Mouse (Mus musculus): Measurements from ENCODE around the gene Prrc2a. TPM values are rescaled to one million over a fixed set of nuclear protein-coding genes. Genes with fewer than 3 reads are reported as not detected.

Gene Prrc2a
- polyA plus RNA-seq, 1 experiment from 2014 or later: 300 TPM

DNA sequence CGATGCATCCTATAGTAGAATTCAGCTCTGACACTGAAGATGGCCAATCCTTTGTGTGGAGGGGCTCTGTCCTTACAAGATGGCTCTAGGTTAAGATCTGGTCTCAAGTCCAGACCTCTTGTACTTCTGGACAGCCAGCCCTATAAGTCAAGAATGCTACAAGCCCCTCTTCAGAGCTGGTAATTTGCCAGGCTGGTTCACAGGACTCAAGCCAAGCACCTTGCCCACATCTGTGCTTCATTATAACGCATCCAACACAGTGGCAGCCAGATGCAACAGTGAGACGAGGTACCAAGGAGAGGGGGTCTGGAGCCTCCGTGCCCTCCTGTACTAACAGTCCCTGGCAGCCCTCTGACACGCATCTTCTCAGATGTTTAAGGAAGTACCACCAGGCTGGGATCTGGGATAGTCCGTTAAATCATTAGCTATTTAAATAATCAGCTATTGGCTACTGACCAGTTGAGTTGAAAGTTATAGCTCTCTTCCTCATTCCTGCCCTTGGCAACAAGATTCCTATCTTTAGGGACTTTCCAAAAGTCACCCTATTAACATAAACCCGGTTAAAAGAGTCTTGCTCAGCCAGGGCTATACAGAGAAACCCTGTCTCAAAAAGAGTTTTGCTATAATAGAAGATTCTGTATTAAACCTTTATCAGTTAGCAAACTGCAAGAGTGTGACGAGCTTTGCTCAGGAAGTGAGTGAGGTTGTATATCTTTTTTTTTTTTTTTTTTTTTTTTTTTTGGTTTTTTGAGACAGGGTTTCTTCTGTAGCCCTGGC lies 9.7 kb upstream of the Prrc2a start:
- ChIA-PET CTCF (interaction anchor here (1.0 to 12.3 kb wide), 2 partner anchors 15 to 58 kb away, joined by 3 to 239 read pairs; partner anchors contain the start of genes Atp6v1g2, Ddx39b and Nfkbil1), POLR2A (interaction anchor here (1.3 kb wide), 1 partner anchor 58 kb away, joined by 7 read pairs; no protein-coding TSS in a partner anchor)
- ATAC-seq (no peak), DNase-seq (ENCODE audit: low read depth, low spot score) (no peak)
- in situ Hi-C loops (cut with MboI; ENCODE audit: low pct_unique_long_range_greater_than_20kb): no loop called here
- TF ChIP-seq CTCF (IDR thresholded peaks at IDR 0.05): no peak
- H3K27me3 ChIP-seq: no peaks in the 10 kb centered on the region

- no peak for DNase-seq (ENCODE audit: low read depth, low spot score)
- no peaks in the 10 kb centered on the region for H3K27me3 ChIP-seq
- ATAC-seq: no peak
- in situ Hi-C loops (cut with MboI; ENCODE audit: low pct_unique_long_range_greater_than_20kb): no loop called here
- ChIA-PET POLR2A (no interaction called here), CTCF (interaction anchor here (12.3 kb wide), 1 partner anchor 59 kb away, joined by 239 read pairs; the partner anchor contains the start of genes Atp6v1g2, Ddx39b and Nfkbil1)
- no peak for TF ChIP-seq CTCF (IDR thresholded peaks at IDR 0.05)
Observed at GRCm38 (mm10) chr17:35173329-35173728, 8.6 kb upstream of the Prrc2a start.

DNA sequence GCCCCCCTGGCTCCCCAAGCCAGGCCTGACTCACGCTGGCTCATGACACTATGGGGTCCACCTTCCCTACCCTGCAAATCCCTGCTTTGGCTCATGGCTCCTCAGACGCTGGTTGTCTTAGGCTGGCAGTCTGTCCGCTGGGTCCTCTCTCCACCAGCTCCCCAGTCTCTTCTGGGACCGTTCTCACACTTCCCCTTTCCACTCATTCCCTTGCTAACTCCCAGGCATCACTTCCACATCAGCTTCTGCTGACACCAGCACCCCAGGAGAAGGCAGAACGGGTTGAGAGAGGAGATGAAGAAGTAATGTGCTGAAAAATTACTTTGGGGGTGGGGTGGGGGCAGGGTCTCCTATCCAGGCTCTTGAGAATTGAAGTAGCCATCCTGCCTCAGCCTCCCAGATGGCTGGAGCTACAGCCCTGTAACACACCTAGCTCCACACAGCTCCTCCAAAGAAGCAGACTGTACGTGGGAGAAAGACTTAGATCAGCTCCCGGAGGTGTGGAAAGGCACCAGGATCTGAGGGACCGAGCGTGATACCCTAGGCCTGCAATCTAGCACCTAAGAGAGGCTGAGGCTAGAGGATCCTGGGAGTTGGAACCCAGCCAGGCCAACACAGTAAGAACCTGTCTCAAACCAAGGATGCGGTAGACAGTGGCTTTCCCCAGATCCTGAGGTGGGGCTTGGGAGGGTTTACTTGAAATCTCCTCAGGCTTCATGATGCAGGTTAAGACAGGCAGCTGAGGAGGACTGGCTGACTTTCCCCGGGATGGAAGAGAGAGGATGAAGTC lies 7.9 kb upstream of the Prrc2a start:
- CTCF ChIA-PET: interaction anchor here (12.3 kb wide), 1 partner anchor 60 kb away, joined by 239 read pairs; the partner anchor contains the start of genes Atp6v1g2, Ddx39b and Nfkbil1
- in situ Hi-C loops (cut with MboI; ENCODE audit: low pct_unique_long_range_greater_than_20kb): no loop called here
- no peaks in the 10 kb centered on the region for H3K27me3 ChIP-seq
- DNase-seq (ENCODE audit: low read depth, low spot score) (no peak), ATAC-seq (no peak)
- no peak for TF ChIP-seq CTCF (IDR thresholded peaks at IDR 0.05)
- POLR2A ChIA-PET: no interaction called here

- DNase-seq (ENCODE audit: low read depth, low spot score) (no peak), ATAC-seq (no peak)
- no peak for TF ChIP-seq CTCF (IDR thresholded peaks at IDR 0.05)
- CTCF ChIA-PET: interaction anchor here (0.8 to 12.3 kb wide), 13 partner anchors 10 to 89 kb away, joined by 3 to 239 read pairs (median 4); partner anchors contain the start of genes Atp6v1g2, Ddx39b and Nfkbil1
- no peaks in the 10 kb centered on the region for H3K27me3 ChIP-seq
- POLR2A ChIA-PET: interaction anchor here (0.9 kb wide), 1 partner anchor 73 kb away, joined by 3 read pairs; the partner anchor contains the start of gene Ddx39b
- in situ Hi-C loops (cut with MboI; ENCODE audit: low pct_unique_long_range_greater_than_20kb): loop anchor here (5.0 kb wide), 1 partner anchor 64 kb away; the partner anchor contains the start of gene Atp6v1g2
Observed at GRCm38 (mm10) chr17:35168541-35169207, 4.0 kb upstream of the Prrc2a start.

DNA sequence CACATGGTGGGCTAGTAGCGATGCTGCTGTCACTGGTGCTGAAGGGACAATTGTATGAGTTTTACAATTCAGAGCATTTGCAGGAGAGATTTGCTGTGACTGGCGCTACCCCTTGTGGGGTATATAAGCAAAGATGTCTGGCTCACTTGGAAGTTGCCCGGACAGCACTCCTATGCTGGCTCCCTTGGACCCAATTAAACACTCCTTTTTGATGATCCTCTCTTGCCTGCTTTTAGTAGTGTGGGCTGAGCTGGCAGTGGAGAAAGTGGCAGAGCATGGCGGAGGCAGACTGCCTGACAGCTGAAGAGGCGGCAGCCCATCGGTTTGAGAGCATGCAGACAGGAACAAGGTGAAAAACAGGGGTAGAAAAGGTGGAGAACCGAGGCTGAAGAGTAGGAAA lies 3.1 kb upstream of the Prrc2a start:
- no peaks in the 10 kb centered on the region for H3K27me3 ChIP-seq
- DNase-seq (ENCODE audit: low read depth, low spot score) (no peak), ATAC-seq (no peak)
- CTCF ChIA-PET: interaction anchor here (0.8 to 12.3 kb wide), 7 partner anchors 10 to 90 kb away, joined by 3 to 239 read pairs (median 10); partner anchors contain the start of genes Atp6v1g2, Ddx39b, Gpank1 and Nfkbil1
- in situ Hi-C loops (cut with MboI; ENCODE audit: low pct_unique_long_range_greater_than_20kb): loop anchor here (5.0 kb wide), 1 partner anchor 65 kb away; the partner anchor contains the start of gene Atp6v1g2
- TF ChIP-seq CTCF (IDR thresholded peaks at IDR 0.05): no peak
- POLR2A ChIA-PET: no interaction called here

- DNase-seq (ENCODE audit: low read depth, low spot score): peak; percentile 38
- H3K27me3 ChIP-seq: no peaks in the 10 kb centered on the region
- no peak for ATAC-seq
- in situ Hi-C loops (cut with MboI; ENCODE audit: low pct_unique_long_range_greater_than_20kb): loop anchor here (5.0 kb wide), 1 partner anchor 66 kb away; the partner anchor contains the start of gene Atp6v1g2
- ChIA-PET CTCF (interaction anchor here (0.8 to 12.3 kb wide), 8 partner anchors 11 to 91 kb away, joined by 3 to 239 read pairs (median 5); partner anchors contain the start of genes Atp6v1g2, Ddx39b, Ltb and Nfkbil1), POLR2A (interaction anchor here (2.2 kb wide), 1 partner anchor 67 kb away, joined by 5 read pairs; the partner anchor contains the start of gene Atp6v1g2)
- TF ChIP-seq CTCF (IDR thresholded peaks at IDR 0.05): no peak
Observed at GRCm38 (mm10) chr17:35166352-35167035, 1.8 kb upstream of the Prrc2a start.

- POLR2A ChIA-PET: interaction anchor here (1.6 to 2.2 kb wide), 2 partner anchors 68 to 79 kb away, joined by 4 to 5 read pairs; partner anchors contain the start of gene Atp6v1g2
- DNase-seq (ENCODE audit: low read depth, low spot score) (no peak), ATAC-seq (peak; percentile 73)
- CTCF ChIA-PET: interaction anchor here (0.9 to 12.3 kb wide), 5 partner anchors 13 to 67 kb away, joined by 3 to 239 read pairs (median 10); partner anchors contain the start of genes Atp6v1g2, Ddx39b, Ltb and Nfkbil1
- in situ Hi-C loops (cut with MboI; ENCODE audit: low pct_unique_long_range_greater_than_20kb): loop anchor here (5.0 kb wide), 1 partner anchor 67 kb away; the partner anchor contains the start of gene Atp6v1g2
- no peaks in the 10 kb centered on the region for H3K27me3 ChIP-seq
- TF ChIP-seq CTCF (IDR thresholded peaks at IDR 0.05): no peak
Observed at GRCm38 (mm10) chr17:35165451-35166155, 906 bp upstream of the Prrc2a start.

DNA sequence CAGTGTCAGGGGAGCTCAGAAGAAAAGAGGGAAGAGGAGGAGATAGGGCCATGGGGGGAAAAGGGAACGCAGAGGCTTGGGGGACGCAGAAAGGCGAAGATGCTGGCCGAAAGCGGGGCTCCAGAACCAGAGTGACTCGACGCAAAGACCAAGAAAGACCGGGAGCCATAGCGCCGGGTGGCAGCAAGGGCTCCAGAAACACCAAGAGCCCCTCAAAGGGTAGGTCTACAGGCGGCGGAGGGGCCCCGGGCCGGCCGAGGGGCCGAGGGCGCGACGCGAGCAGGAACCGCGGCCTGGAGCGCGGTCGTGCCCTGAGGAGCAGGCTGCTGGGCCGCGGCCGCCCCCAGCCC lies 504 bp downstream of the Prrc2a start:
- TF ChIP-seq CTCF (IDR thresholded peaks at IDR 0.05): no peak
- ATAC-seq (no peak), DNase-seq (ENCODE audit: low read depth, low spot score) (no peak)
- H3K27me3 ChIP-seq: no peaks in the 10 kb centered on the region
- ChIA-PET POLR2A (interaction anchor here (0.6 to 2.2 kb wide), 11 partner anchors 9 to 752 kb away, joined by 3 to 7 read pairs (median 5); partner anchors contain the start of gene Ddx39b), CTCF (interaction anchor here (0.8 to 2.0 kb wide), 3 partner anchors 26 to 82 kb away, joined by 3 to 8 read pairs (median 6); no protein-coding TSS in a partner anchor)
- in situ Hi-C loops (cut with MboI; ENCODE audit: low pct_unique_long_range_greater_than_20kb): no loop called here
